Mouse (Mus musculus) erythroblast, adult 5-6 weeks (primary cell): Measurements from ENCODE around the gene Gm6899. TPM values are rescaled to one million over a fixed set of nuclear protein-coding genes. Genes with fewer than 3 reads are reported as not detected.

Experiments
- ATAC-seq: replicated peaks from 2 replicates; pipeline ENCODE4 v1.8.0; 2016; ENCODE audit warnings: moderate number of reproducible peaks, mild to moderate bottlenecking, moderate TSS enrichment, inconsistent platforms; ENCODE audit not compliant: poor library complexity, low FRiP score, severe bottlenecking
- total RNA-seq, 2 experiments: library from RNA; stranded (forward) in 1 of 2; stranded (reverse) in 1 of 2; fragments of 150-400 nt in 1 of 2; fragments of 200-764, 138-1000 nt in 1 of 2; gene quantifications; 2 replicates each; pipeline versions ENCODE4 v1.2.3 to v1.2.4; 2015 to 2017; ENCODE audit warnings: low replicate concordance in 2 of 2

The Gm6899 gene
- total RNA-seq, 2 experiments from 2014 or later = not detected

GRCm38 (mm10) chr11:26636239-26636638, 43.2 kb downstream of the Gm6899 start:
- ATAC-seq = no peak

GRCm38 (mm10) chr11:26640314-26640785, 47.3 kb downstream of the Gm6899 start:
- no peak for ATAC-seq

- ATAC-seq = no peak
Measured at GRCm38 (mm10) chr11:26642141-26642540, 49.1 kb downstream of the Gm6899 start.

Other genes starting within 250 kb of the Gm6899 start
- gene Fancl, start 207.1 kb upstream of the Gm6899 start, total RNA-seq (2015; ENCODE audit: low replicate concordance) = 10.8 and 17.6 TPM in 2 replicates
- gene Fancl, start 207.1 kb upstream of the Gm6899 start, total RNA-seq (2017; ENCODE audit: low replicate concordance) = 15.2 and 28.6 TPM in 2 replicates
- gene Vrk2, start 758 bp downstream of the Gm6899 start, total RNA-seq (2015; ENCODE audit: low replicate concordance) = 38.7 and 39.0 TPM in 2 replicates
- 52.9 and 64.5 TPM in 2 replicates for gene Vrk2, start 758 bp downstream of the Gm6899 start, total RNA-seq (2017; ENCODE audit: low replicate concordance)